Mouse (Mus musculus): ENCODE measurements around the gene Shc1. TPM values are rescaled to one million over a fixed set of nuclear protein-coding genes. Genes with fewer than 3 reads are reported as not detected.
A peak's percentile ranks its signal among the peaks of the same experiment; 100 is the strongest.

Gene Shc1
- total RNA-seq, 2 experiments from 2014 or later, result 14.7 to 19.1 TPM

GRCm38 (mm10) chr3:89440691-89441090, 22.4 kb downstream of the Shc1 start:
- peak; percentile 93 for DNase-seq (ENCODE audit: low spot score)

GRCm38 (mm10) chr3:89448720-89449537, 30.7 kb downstream of the Shc1 start:
- DNase-seq (ENCODE audit: low spot score), result peak; percentile 57

- DNase-seq (ENCODE audit: low spot score), result peak; percentile 72
Observed at GRCm38 (mm10) chr3:89449541-89449940, 31.3 kb downstream of the Shc1 start.

GRCm38 (mm10) chr3:89451916-89452315, 33.7 kb downstream of the Shc1 start:
- DNase-seq (ENCODE audit: low spot score), result no peak

GRCm38 (mm10) chr3:89454401-89455177, 36.3 kb downstream of the Shc1 start, which contains the start of gene Pmvk:
Gene Pmvk, plus strand, starts transcription at chr3:89454541.
- no peak for DNase-seq (ENCODE audit: low spot score)

- no peak for DNase-seq (ENCODE audit: low spot score)
Observed at GRCm38 (mm10) chr3:89455786-89456285, 37.6 kb downstream of the Shc1 start.

GRCm38 (mm10) chr3:89456726-89457665, 38.8 kb downstream of the Shc1 start:
- peak; percentile 67 for DNase-seq (ENCODE audit: low spot score)

- DNase-seq (ENCODE audit: low spot score), result no peak
Observed at GRCm38 (mm10) chr3:89458372-89458964, 40.2 kb downstream of the Shc1 start.

GRCm38 (mm10) chr3:89458965-89459807, 40.9 kb downstream of the Shc1 start:
- peak; percentile 92 for DNase-seq (ENCODE audit: low spot score)

- DNase-seq (ENCODE audit: low spot score), result peak; percentile 34
Observed at GRCm38 (mm10) chr3:89468268-89468667, 50.0 kb downstream of the Shc1 start.

- no peak for DNase-seq (ENCODE audit: low spot score)
Observed at GRCm38 (mm10) chr3:89472280-89472679, 54.0 kb downstream of the Shc1 start.

GRCm38 (mm10) chr3:89473838-89474237, 55.6 kb downstream of the Shc1 start:
- no peak for DNase-seq (ENCODE audit: low spot score)

GRCm38 (mm10) chr3:89479055-89479454, 60.8 kb downstream of the Shc1 start:
- DNase-seq (ENCODE audit: low spot score), result no peak

Other genes with a start within 250 kb of the Shc1 start
- gene Scamp3, start 241.0 kb upstream of the Shc1 start, total RNA-seq (2021), result 10 to 100 TPM; 37.8 to 38.4 TPM
- gene Fam189b, start 235.3 kb upstream of the Shc1 start, total RNA-seq (2021), result 10 to 100 TPM; 16.5 to 22.2 TPM
- gene Gba, start 215.5 kb upstream of the Shc1 start, total RNA-seq (2021), result 10 to 100 TPM; 15.5 to 17.8 TPM
- gene Thbs3, start 203.3 kb upstream of the Shc1 start, total RNA-seq (2021), result 1 to 10 TPM; 3.6 to 9.2 TPM
- 10 to 100 TPM; 45.4 to 46.7 TPM for gene Mtx1, start 191.4 kb upstream of the Shc1 start, total RNA-seq (2021)
- under 1 TPM; 0.18 to 0.40 TPM for gene Muc1, start 189.4 kb upstream of the Shc1 start, total RNA-seq (2021)
- 10 to 100 TPM; 70.2 to 74.5 TPM for gene Krtcap2, start 172.5 kb upstream of the Shc1 start, total RNA-seq (2021)
- gene Trim46, start 172.1 kb upstream of the Shc1 start, total RNA-seq (2021), result under 1 TPM; 0.14 to 0.31 TPM
- 10 to 100 TPM; 22.6 to 24.3 TPM for gene Dpm3, start 159.1 kb upstream of the Shc1 start, total RNA-seq (2021)
- gene Slc50a1, start 147.9 kb upstream of the Shc1 start, total RNA-seq (2021), result 1 to 10 TPM; 7.0 to 8.9 TPM
- gene Efna1, start 137.3 kb upstream of the Shc1 start, total RNA-seq (2021), result 10 to 100 TPM in 1 of 2 experiments, 1 to 10 TPM in 1; 5.7 to 18.8 TPM
- not detected for gene Efna3, start 95.5 kb upstream of the Shc1 start, total RNA-seq (2021)
- gene Efna4, start 80.4 kb upstream of the Shc1 start, total RNA-seq (2021), result not detected
- gene Adam15, start 68.4 kb upstream of the Shc1 start, total RNA-seq (2021), result 10 to 100 TPM; 16.9 to 26.1 TPM
- not detected for gene Dcst2, start 56.5 kb upstream of the Shc1 start, total RNA-seq (2021)
- gene Dcst1, start 53.2 kb upstream of the Shc1 start, total RNA-seq (2021), result not detected
- gene Zbtb7b, start 23.7 kb upstream of the Shc1 start, total RNA-seq (2021), result 10 to 100 TPM; 26.4 to 28.3 TPM
- gene Lenep, start 15.7 kb upstream of the Shc1 start, total RNA-seq (2021), result under 1 TPM in 1 of 2 experiments, not detected in 1; 0.59 TPM
- 10 to 100 TPM; 45.2 to 51.6 TPM for gene Flad1, start 6.6 kb upstream of the Shc1 start, total RNA-seq (2021)
- gene Cks1b, start 60 bp upstream of the Shc1 start, total RNA-seq (2021), result 1 to 10 TPM; 2.2 to 2.7 TPM
- 10 to 100 TPM in 1 of 2 experiments, 1 to 10 TPM in 1; 7.8 to 11.6 TPM for gene Pygo2, start 11.8 kb downstream of the Shc1 start, total RNA-seq (2021)
- 100 to 1,000 TPM; 226 to 236 TPM for gene Pbxip1, start 18.3 kb downstream of the Shc1 start, total RNA-seq (2021)
- 1 to 10 TPM; 8.7 to 9.2 TPM for gene Pmvk, start 36.1 kb downstream of the Shc1 start, total RNA-seq (2021)
- gene Kcnn3, start 101.7 kb downstream of the Shc1 start, total RNA-seq (2021), result 1 to 10 TPM; 4.2 to 4.4 TPM